Mouse (Mus musculus) effector memory CD4-positive, alpha-beta T cell, adult 5 months (primary cell): ENCODE measurements around the gene Tubd1. TPM values are rescaled to one million over a fixed set of nuclear protein-coding genes. Genes with fewer than 3 reads are reported as not detected.

ENCODE experiments used
- polyA plus RNA-seq: library from polyadenylated mRNA; unstranded; fragments of 100-300 nt; shearing (Covaris generic); gene quantifications from one replicate; pipeline ENCODE4 v1.2.1, GENCODE M21; 2017

Gene Tubd1
- 4.4 TPM for polyA plus RNA-seq

DNA sequence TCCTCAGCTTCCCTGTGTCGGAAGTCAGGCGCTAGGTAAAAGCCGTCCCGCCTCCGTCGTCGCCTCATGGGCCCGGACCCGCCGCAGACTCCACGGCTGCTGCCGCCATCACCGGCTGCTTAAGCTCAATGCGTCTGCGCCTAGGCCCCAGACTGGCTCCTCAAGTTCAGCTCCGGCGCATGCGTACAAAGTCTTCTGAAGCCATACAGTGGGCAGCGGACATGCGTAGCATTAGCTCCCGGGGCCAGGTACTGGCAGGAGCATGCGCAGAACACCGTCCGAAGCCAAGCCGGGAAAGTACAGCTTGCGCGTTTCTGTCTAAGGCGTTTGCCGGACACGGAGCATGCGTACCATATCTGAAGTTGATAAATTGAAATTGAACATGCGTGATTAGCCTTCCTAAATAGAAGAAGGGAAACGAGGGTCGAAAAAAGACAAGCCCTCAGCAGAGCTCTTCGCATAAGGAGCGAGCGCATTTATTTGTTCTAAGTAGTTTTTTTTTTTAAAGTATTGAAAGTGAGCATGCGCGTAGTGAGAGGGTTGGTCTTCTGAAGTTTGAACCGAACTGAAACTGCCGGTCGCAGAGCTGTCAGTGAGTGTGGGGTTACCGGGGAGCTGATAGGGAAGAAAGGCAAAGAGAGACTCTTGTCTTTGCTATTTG, at the start of gene Tubd1, which contains the start of gene Rps6kb1:
Gene Tubd1, plus strand, starts transcription at position 353 of the 661 bp plus-strand sequence.
Gene Rps6kb1, minus strand, starts transcription at position 167 of the 661 bp plus-strand sequence.

Other genes starting within 250 kb of the Tubd1 start
- gene Med13, start 187.4 kb upstream of the Tubd1 start, polyA plus RNA-seq = 34.3 TPM
- gene Rnft1, start 60.3 kb upstream of the Tubd1 start, polyA plus RNA-seq = 62.9 TPM
- gene Rps6kb1, start 186 bp upstream of the Tubd1 start, polyA plus RNA-seq = 83.1 TPM
- 250 TPM for gene Vmp1, start 138.8 kb downstream of the Tubd1 start, polyA plus RNA-seq
- gene Ptrh2, start 139.0 kb downstream of the Tubd1 start, polyA plus RNA-seq = 3.9 TPM
- gene Cltc, start 212.6 kb downstream of the Tubd1 start, polyA plus RNA-seq = 200 TPM